Mouse (Mus musculus): Measurements from ENCODE around the gene Zfp709.

DNA sequence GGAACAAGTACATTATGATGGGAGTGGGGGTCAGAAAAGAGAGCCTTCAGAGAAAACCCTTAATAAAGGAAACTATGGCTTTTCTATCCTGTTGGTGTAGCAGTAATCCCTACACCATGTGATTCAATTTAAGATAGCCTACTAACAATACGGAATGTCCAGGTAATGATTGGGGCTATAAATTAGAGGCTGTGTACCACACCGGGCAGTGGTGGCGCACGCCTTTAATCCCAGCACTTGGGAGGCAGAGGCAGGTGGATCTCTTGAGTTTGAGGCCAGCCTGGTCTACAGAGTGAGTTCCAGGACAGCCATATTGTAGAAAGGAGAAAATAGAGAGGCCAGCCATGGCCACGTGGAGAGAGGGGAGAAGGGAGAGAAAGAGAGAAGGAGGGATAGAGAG, 44.0 kb downstream of the Zfp709 start:
- TF ChIP-seq MYC (IDR thresholded peaks at IDR 0.05; ENCODE audit: low read depth, low read length) (no peak), NELFE (IDR thresholded peaks at IDR 0.05; ENCODE audit: low read depth, low read length) (no peak), CTCF (conservative IDR thresholded peaks at IDR 0.05 in 1 of 2, IDR thresholded peaks at IDR 0.05 in 1 of 2; ENCODE audit: low read depth in 2 of 2, low read length in 2 of 2) (no peak), SIN3A (IDR thresholded peaks at IDR 0.05; ENCODE audit: low read length) (no peak), POLR2AphosphoS2 (IDR thresholded peaks at IDR 0.05; ENCODE audit: low read depth, low read length) (no peak), SMC3 (IDR thresholded peaks at IDR 0.05; ENCODE audit: low read depth, low read length) (no peak)
